Mouse (Mus musculus) MEL (cell line): ENCODE results near the gene Ctdsp1.

ENCODE experiments used
- CTCF ChIP-seq, 3 experiments: IDR thresholded peaks in 2 of 3; conservative IDR thresholded peaks in 1 of 3; 2 replicates each; pipeline ENCODE4 v1.5.1; 2011 to 2012; ENCODE audit warnings: low read length in 3 of 3, low read depth in 2 of 3, mild to moderate bottlenecking in 2 of 3, improper control_type of control experiment in 1 of 3, inconsistent platforms in 1 of 3, mixed read lengths in 1 of 3, moderate library complexity in 1 of 3; ENCODE audit not compliant: control insufficient read depth in 1 of 3, insufficient read depth in 1 of 3, poor library complexity in 1 of 3, severe bottlenecking in 1 of 3
- E2F4 ChIP-seq: IDR thresholded peaks from 2 replicates; pipeline ENCODE4 v1.6.1; 2011; ENCODE audit warnings: low read depth, low read length, improper control_type of control experiment, borderline replicate concordance
- EP300 ChIP-seq, 2 experiments: IDR thresholded peaks; 2 replicates each; pipeline ENCODE4 v1.6.1; 2011; ENCODE audit warnings: improper control_type of control experiment in 2 of 2, low read length in 2 of 2, low read depth in 1 of 2, mild to moderate bottlenecking in 1 of 2
- ETS1 ChIP-seq: IDR thresholded peaks from 2 replicates; pipeline ENCODE4 v1.6.1; 2012; ENCODE audit warnings: low read depth, mild to moderate bottlenecking, inconsistent platforms, low read length, improper control_type of control experiment, moderate library complexity
- MXI1 ChIP-seq: IDR thresholded peaks from 2 replicates; pipeline ENCODE4 v1.6.1; 2011; ENCODE audit warnings: mild to moderate bottlenecking, low read depth, low read length, improper control_type of control experiment
- POLR2A ChIP-seq, 2 experiments: IDR thresholded peaks; 2 replicates each; pipeline ENCODE4 v1.6.1; 2011 to 2012; ENCODE audit warnings: low read length in 2 of 2, mild to moderate bottlenecking in 2 of 2, control low read depth in 1 of 2, improper control_type of control experiment in 1 of 2, low read depth in 1 of 2, moderate library complexity in 1 of 2; ENCODE audit not compliant: control insufficient read depth in 1 of 2, insufficient read depth in 1 of 2, poor library complexity in 1 of 2
- RAD21 ChIP-seq: IDR thresholded peaks from 2 replicates; pipeline ENCODE4 v1.6.1; 2011; ENCODE audit warnings: mild to moderate bottlenecking, low read depth, low read length, improper control_type of control experiment
- RCOR1 ChIP-seq: IDR thresholded peaks from 2 replicates; pipeline ENCODE4 v1.6.1; 2012; ENCODE audit warnings: low read depth, mild to moderate bottlenecking, inconsistent platforms, low read length, improper control_type of control experiment
- USF1 ChIP-seq: IDR thresholded peaks from 2 replicates; pipeline ENCODE4 v1.6.1; 2014; ENCODE audit warnings: low read depth, mild to moderate bottlenecking, inconsistent platforms, low read length, improper control_type of control experiment, moderate library complexity
- ZKSCAN1 ChIP-seq: IDR thresholded peaks from 2 replicates; pipeline ENCODE4 v1.6.1; 2012; ENCODE audit warnings: low read depth, mild to moderate bottlenecking, inconsistent platforms, low read length, improper control_type of control experiment, moderate library complexity

DNA sequence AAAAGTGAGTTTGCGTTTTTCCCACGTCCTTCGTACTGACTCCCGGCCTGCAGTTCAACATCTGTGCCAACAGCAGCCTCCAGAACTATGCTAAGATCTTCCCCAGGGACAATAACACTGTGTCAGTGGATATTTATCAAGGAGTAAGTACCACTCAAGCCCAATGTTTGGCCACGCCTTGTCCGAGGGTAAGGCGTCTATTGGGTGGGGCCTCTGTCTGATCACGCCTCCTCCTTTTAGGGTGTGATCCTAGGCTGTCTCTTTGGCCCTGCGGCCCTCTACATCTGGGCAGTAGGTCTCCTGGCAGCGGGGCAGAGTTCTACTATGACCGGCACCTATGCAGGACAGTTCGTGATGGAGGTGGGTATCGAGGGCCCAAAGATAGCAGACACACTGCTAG lies 7.9 kb upstream of the Ctdsp1 start:
- TF ChIP-seq CTCF (IDR thresholded peaks at IDR 0.05 in 2 of 3, conservative IDR thresholded peaks at IDR 0.05 in 1 of 3; ENCODE audit: control insufficient read depth in 1 of 3, insufficient read depth in 1 of 3, low read depth in 2 of 3, low read length in 3 of 3, poor library complexity in 1 of 3, severe bottlenecking in 1 of 3) (no peak), ZKSCAN1 (no peak), POLR2A (IDR thresholded peaks at IDR 0.05; ENCODE audit: control insufficient read depth in 1 of 2, insufficient read depth in 1 of 2, low read depth in 1 of 2, low read length in 2 of 2, poor library complexity in 1 of 2) (no peak), E2F4 (no peak), ETS1 (no peak), RAD21 (no peak), RCOR1 (no peak), EP300 (IDR thresholded peaks at IDR 0.05; ENCODE audit: low read depth in 1 of 2, low read length in 2 of 2) (no peak), MXI1 (no peak), USF1 (no peak)
